In genomic region chr2:32981281-32981680, GRCm38 (mm10) we compare ENCODE assay signal across 7 mouse cellular contexts. TPM values are rescaled to one million over a fixed set of nuclear protein-coding genes. Genes with fewer than 3 reads are reported as not detected.
DNase-seq lines count a peak whose midpoint lies in the region; ATAC-seq and TF ChIP-seq lines count a peak whose summit lies in the region.

No protein-coding gene starts in this region.

- peak overlapping the region; percentile 87 for H3K27ac ChIP-seq in left cerebral cortex, adult 2 months
- no peak overlapping the region for H3K27ac ChIP-seq in embryonic fibroblast, embryonic 13.5 days (ENCODE audit: insufficient read depth, low read length)
- peak overlapping the region; percentile 70 for H3K27ac ChIP-seq in midbrain, embryonic 14.5 days (replicated peaks; ENCODE audit: low read depth, low read length)

- H3K4me3 ChIP-seq in left cerebral cortex, adult 2 months = peak overlapping the region; percentile 99
- H3K4me3 ChIP-seq in embryonic fibroblast, embryonic 13.5 days (ENCODE audit: insufficient read depth, low read length) = peak overlapping the region; percentile 61
- H3K4me3 ChIP-seq in midbrain, embryonic 14.5 days (replicated peaks; ENCODE audit: low read depth, low read length) = peak overlapping the region; percentile 80

- intact Hi-C loops in left cerebral cortex, adult 2 months (cut with DNase I) = no loop called here

- WGBS in midbrain, embryonic 14.5 days = 1% methylated on average over 23 of the region's 23 CpGs

- DNase-seq in left cerebral cortex, adult 2 months (ENCODE audit: extremely low spot score in 1 of 2, low spot score in 2 of 2) = no peak
- DNase-seq in left cerebral cortex, adult 9 months (ENCODE audit: low spot score in 2 of 2) = no peak
- peak; percentile 59 for DNase-seq in adrenal gland, postnatal 10 days
- peak; percentile 50 for DNase-seq in kidney, postnatal 10 days
- DNase-seq in midbrain, embryonic 14.5 days = peak; percentile 41

- peaks cover 5% of the 10 kb centered on the region; the same call in 1 of the 2 replicates for H3K36me3 ChIP-seq in midbrain, embryonic 14.5 days (ENCODE audit: control insufficient read depth, insufficient read depth, low read length)

- TF ChIP-seq CTCF in left cerebral cortex, adult 2 months (IDR thresholded peaks at IDR 0.05) = no peak
- TF ChIP-seq CTCF in embryonic fibroblast, embryonic 13.5 days (IDR thresholded peaks at IDR 0.05; ENCODE audit: borderline replicate concordance, insufficient read depth, low read length) = no peak

- no peak for TF ChIP-seq POLR2A in embryonic fibroblast, embryonic 13.5 days (IDR thresholded peaks at IDR 0.05; ENCODE audit: low read depth, low read length)

- H3K4me1 ChIP-seq in embryonic fibroblast, embryonic 13.5 days (ENCODE audit: control insufficient read depth, insufficient read depth, low read length) = no peaks in the 10 kb centered on the region
- peaks cover 19% of the 10 kb centered on the region for H3K4me1 ChIP-seq in midbrain, embryonic 14.5 days (ENCODE audit: control insufficient read depth, insufficient read depth, low read length)

- peak; percentile 31; the same call in 1 of the 2 replicates for ATAC-seq in midbrain, embryonic 14.5 days (ENCODE audit: low FRiP score, low TSS enrichment)
- no peak for ATAC-seq in inflammation-experienced regulatory T-cells, adult 6 months

- H3K9ac ChIP-seq in midbrain, embryonic 14.5 days (replicated peaks; ENCODE audit: low read length) = peak overlapping the region; percentile 88

- peak overlapping the region; percentile 76 for H3K4me2 ChIP-seq in midbrain, embryonic 14.5 days (ENCODE audit: low read length)

- no peaks in the 10 kb centered on the region for H3K9me3 ChIP-seq in midbrain, embryonic 14.5 days (ENCODE audit: control insufficient read depth, low read length)

- H3K27me3 ChIP-seq in midbrain, embryonic 14.5 days (ENCODE audit: control insufficient read depth, insufficient read depth, low read length) = no peaks in the 10 kb centered on the region

RNA-seq across cellular contexts. Expression of gene Slc2a8, which starts 0.6 kb away (rescaled TPM):
- 10 to 100 TPM; 23.9 to 26.7 TPM for total RNA-seq in left cerebral cortex, adult 2 months (2021)
- 10 to 100 TPM; 20.1 to 23.0 TPM for total RNA-seq in adrenal gland, postnatal 10 days (2021)
- 5.9 and 7.0 TPM in 2 replicates for polyA plus RNA-seq in embryonic fibroblast, embryonic 13.5 days (2011; ENCODE audit: insufficient read length, low read depth, missing spikeins)
- polyA plus RNA-seq in midbrain, embryonic 14.5 days (2014; fragmentation: Nextera tagmentation; extraction: Ambion mirVana) = 16.0 and 18.2 TPM in 2 replicates
- polyA plus RNA-seq in inflammation-experienced regulatory T-cells, adult 6 months (2017; shearing (Covaris generic)) = 1 to 10 TPM; 2.0 to 5.0 (median 2.5) TPM

RNA-seq across cellular contexts. Expression of gene Lrsam1, which starts 19.9 kb away (rescaled TPM):
- 10 to 100 TPM; 37.6 to 38.2 TPM for total RNA-seq in left cerebral cortex, adult 2 months (2021)
- total RNA-seq in adrenal gland, postnatal 10 days (2021) = 10 to 100 TPM; 14.6 to 23.7 TPM
- polyA plus RNA-seq in embryonic fibroblast, embryonic 13.5 days (2011; ENCODE audit: insufficient read length, low read depth, missing spikeins) = 15.3 and 18.5 TPM in 2 replicates
- polyA plus RNA-seq in midbrain, embryonic 14.5 days (2014; fragmentation: Nextera tagmentation; extraction: Ambion mirVana) = 19.8 and 20.2 TPM in 2 replicates
- 1 to 10 TPM; 4.2 to 7.3 (median 7.3) TPM for polyA plus RNA-seq in inflammation-experienced regulatory T-cells, adult 6 months (2017; shearing (Covaris generic))

RNA-seq across cellular contexts. Expression of gene Rpl12, which starts 19.9 kb away (rescaled TPM):
- total RNA-seq in left cerebral cortex, adult 2 months (2021) = 100 to 1,000 TPM; 110 to 129 TPM
- total RNA-seq in adrenal gland, postnatal 10 days (2021) = 100 to 1,000 TPM; 174 to 187 TPM
- polyA plus RNA-seq in embryonic fibroblast, embryonic 13.5 days (2011; ENCODE audit: insufficient read length, low read depth, missing spikeins) = 64.0 and 65.9 TPM in 2 replicates
- polyA plus RNA-seq in midbrain, embryonic 14.5 days (2014; fragmentation: Nextera tagmentation; extraction: Ambion mirVana) = 105 and 110 TPM in 2 replicates
- 100 to 1,000 TPM in 1 of 3 experiments, 10 to 100 TPM in 2; 18.9 to 858 (median 48.2) TPM for polyA plus RNA-seq in inflammation-experienced regulatory T-cells, adult 6 months (2017; shearing (Covaris generic))

Comparison
In these comparisons a context has a peak if more than half of its experiments do, and no peak if none do; other contexts are left out.
1. DNase-seq: peak in adrenal gland, postnatal 10 days (single experiment), kidney, postnatal 10 days (single experiment) and midbrain, embryonic 14.5 days (single experiment); none in left cerebral cortex, adult 2 months (0 of 2) and left cerebral cortex, adult 9 months (0 of 2).
2. Peak in every context shown above with its lines, with median percentiles within 50 percentile points of each other: H3K4me3 ChIP-seq.